Mouse (Mus musculus): Measurements from ENCODE around the gene Snx27. TPM values are rescaled to one million over a fixed set of nuclear protein-coding genes. Genes with fewer than 3 reads are reported as not detected.

The Snx27 gene
- 18.5 and 19.0 TPM in 2 replicates for polyA plus RNA-seq (2012; rRNA removed)

GRCm38 (mm10) chr3:94582456-94582891 lies at the start of gene Snx27:
Gene Snx27 (minus strand): TSS chr3:94582716.
- Histone ChIP-seq H3K4me1 (ENCODE audit: control insufficient read depth, insufficient read depth, low read length) (peaks cover 8% of the 10 kb centered on the region), H3K27me3 (ENCODE audit: control insufficient read depth, insufficient read depth, low read length) (no peaks in the 10 kb centered on the region), H3K27ac (ENCODE audit: control insufficient read depth, insufficient read depth, low read depth, low read length) (peak within 1 kb of the TSS; percentile 54), H3K36me3 (ENCODE audit: control insufficient read depth, insufficient read depth, low read length) (no peaks in the 10 kb centered on the region; the same call in 1 of the 2 replicates), H3K4me3 (ENCODE audit: control insufficient read depth, low read depth, low read length) (peak within 1 kb of the TSS; percentile 84)
- TF ChIP-seq CTCF (IDR thresholded peaks at IDR 0.05; ENCODE audit: control insufficient read depth, insufficient read depth, insufficient replicate concordance, low read depth, low read length) (no peak), POLR2A (IDR thresholded peaks at IDR 0.05; ENCODE audit: control insufficient read depth, low read depth, low read length) (peak; percentile 47)

GRCm38 (mm10) chr3:94629876-94630275 lies 47.4 kb upstream of the Snx27 start:
- no peaks in the 10 kb centered on the region for H3K27me3 ChIP-seq (ENCODE audit: control insufficient read depth, insufficient read depth, low read length)
- H3K4me1 ChIP-seq (ENCODE audit: control insufficient read depth, insufficient read depth, low read length), result no peaks in the 10 kb centered on the region
- H3K4me3 ChIP-seq (ENCODE audit: control insufficient read depth, low read depth, low read length), result no peak overlapping the region
- no peak overlapping the region for H3K27ac ChIP-seq (ENCODE audit: control insufficient read depth, insufficient read depth, low read depth, low read length)
- no peaks in the 10 kb centered on the region for H3K36me3 ChIP-seq (ENCODE audit: control insufficient read depth, insufficient read depth, low read length)
- TF ChIP-seq POLR2A (IDR thresholded peaks at IDR 0.05; ENCODE audit: control insufficient read depth, low read depth, low read length) (no peak), CTCF (IDR thresholded peaks at IDR 0.05; ENCODE audit: control insufficient read depth, insufficient read depth, insufficient replicate concordance, low read depth, low read length) (no peak)

GRCm38 (mm10) chr3:94628712-94629111 lies 46.2 kb upstream of the Snx27 start:
- Histone ChIP-seq H3K4me1 (ENCODE audit: control insufficient read depth, insufficient read depth, low read length) (no peaks in the 10 kb centered on the region), H3K27ac (ENCODE audit: control insufficient read depth, insufficient read depth, low read depth, low read length) (no peak overlapping the region), H3K36me3 (ENCODE audit: control insufficient read depth, insufficient read depth, low read length) (no peaks in the 10 kb centered on the region), H3K27me3 (ENCODE audit: control insufficient read depth, insufficient read depth, low read length) (no peaks in the 10 kb centered on the region), H3K4me3 (ENCODE audit: control insufficient read depth, low read depth, low read length) (no peak overlapping the region)
- TF ChIP-seq POLR2A (IDR thresholded peaks at IDR 0.05; ENCODE audit: control insufficient read depth, low read depth, low read length), result no peak
- no peak for TF ChIP-seq CTCF (IDR thresholded peaks at IDR 0.05; ENCODE audit: control insufficient read depth, insufficient read depth, insufficient replicate concordance, low read depth, low read length)

DNA sequence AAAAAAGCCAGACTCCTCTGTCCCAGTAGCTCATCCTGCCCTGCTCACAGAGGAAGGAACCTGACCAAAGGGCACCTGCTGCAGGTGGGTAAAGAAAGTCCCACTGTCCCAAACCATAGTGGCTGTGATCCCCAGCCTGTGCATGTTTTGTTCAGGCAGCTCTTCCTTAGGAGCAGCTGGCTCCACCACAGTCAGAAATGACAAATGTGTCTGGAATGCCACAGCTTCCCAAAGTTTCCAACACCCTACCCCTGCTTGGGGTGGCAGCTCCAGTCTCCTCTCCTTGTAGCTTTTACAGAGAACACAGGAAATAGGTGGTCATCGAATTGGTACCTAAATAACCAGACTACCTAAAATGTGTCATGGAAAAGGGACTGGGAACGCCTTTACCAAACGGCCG lies 41.8 kb upstream of the Snx27 start:
- no peak for TF ChIP-seq POLR2A (IDR thresholded peaks at IDR 0.05; ENCODE audit: control insufficient read depth, low read depth, low read length)
- no peak for TF ChIP-seq CTCF (IDR thresholded peaks at IDR 0.05; ENCODE audit: control insufficient read depth, insufficient read depth, insufficient replicate concordance, low read depth, low read length)
- no peaks in the 10 kb centered on the region for H3K27me3 ChIP-seq (ENCODE audit: control insufficient read depth, insufficient read depth, low read length)

GRCm38 (mm10) chr3:94622550-94622949 lies 40.0 kb upstream of the Snx27 start:
- H3K27ac ChIP-seq (ENCODE audit: control insufficient read depth, insufficient read depth, low read depth, low read length), result no peak overlapping the region
- no peaks in the 10 kb centered on the region for H3K27me3 ChIP-seq (ENCODE audit: control insufficient read depth, insufficient read depth, low read length)
- no peak for TF ChIP-seq POLR2A (IDR thresholded peaks at IDR 0.05; ENCODE audit: control insufficient read depth, low read depth, low read length)

More for the DNA sequence above, 41.8 kb upstream of the Snx27 start:
- no peaks in the 10 kb centered on the region for H3K4me1 ChIP-seq (ENCODE audit: control insufficient read depth, insufficient read depth, low read length)
- H3K4me3 ChIP-seq (ENCODE audit: control insufficient read depth, low read depth, low read length), result no peak overlapping the region
- no peak overlapping the region for H3K27ac ChIP-seq (ENCODE audit: control insufficient read depth, insufficient read depth, low read depth, low read length)
- H3K36me3 ChIP-seq (ENCODE audit: control insufficient read depth, insufficient read depth, low read length), result no peaks in the 10 kb centered on the region; the same call in 1 of the 2 replicates

GRCm38 (mm10) chr3:94621740-94622507 lies 39.4 kb upstream of the Snx27 start:
- TF ChIP-seq CTCF (IDR thresholded peaks at IDR 0.05; ENCODE audit: control insufficient read depth, insufficient read depth, insufficient replicate concordance, low read depth, low read length), result no peak
- H3K4me3 ChIP-seq (ENCODE audit: control insufficient read depth, low read depth, low read length), result no peak overlapping the region

More at GRCm38 (mm10) chr3:94622550-94622949, 40.0 kb upstream of the Snx27 start:
- H3K4me3 ChIP-seq (ENCODE audit: control insufficient read depth, low read depth, low read length), result no peak overlapping the region
- no peaks in the 10 kb centered on the region for H3K4me1 ChIP-seq (ENCODE audit: control insufficient read depth, insufficient read depth, low read length)
- no peaks in the 10 kb centered on the region; the same call in 1 of the 2 replicates for H3K36me3 ChIP-seq (ENCODE audit: control insufficient read depth, insufficient read depth, low read length)

DNA sequence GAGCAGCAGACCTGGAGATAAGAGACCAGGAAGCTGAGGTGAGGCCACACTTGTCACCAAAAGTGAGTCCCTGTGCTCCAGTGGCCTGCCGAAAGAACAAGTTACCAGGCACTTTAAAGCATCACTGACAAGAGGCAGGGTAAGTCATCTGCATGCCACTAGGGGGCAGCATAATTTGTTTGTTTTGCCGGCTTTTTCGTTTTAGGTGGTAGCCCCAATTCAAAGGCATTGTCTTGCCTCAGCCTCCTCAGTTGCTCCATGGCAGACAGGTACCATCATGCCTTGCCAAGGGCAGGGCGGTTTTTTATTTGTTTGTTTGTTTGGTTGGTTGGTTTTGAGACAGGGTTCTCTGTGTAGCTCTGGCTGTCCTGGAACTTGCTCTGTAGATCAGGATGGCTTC lies 34.2 kb upstream of the Snx27 start:
- no peaks in the 10 kb centered on the region for H3K4me1 ChIP-seq (ENCODE audit: control insufficient read depth, insufficient read depth, low read length)
- no peak overlapping the region for H3K27ac ChIP-seq (ENCODE audit: control insufficient read depth, insufficient read depth, low read depth, low read length)
- TF ChIP-seq POLR2A (IDR thresholded peaks at IDR 0.05; ENCODE audit: control insufficient read depth, low read depth, low read length), result no peak
- TF ChIP-seq CTCF (IDR thresholded peaks at IDR 0.05; ENCODE audit: control insufficient read depth, insufficient read depth, insufficient replicate concordance, low read depth, low read length), result peak; percentile 33; the same call in 1 of the 2 replicates
- H3K27me3 ChIP-seq (ENCODE audit: control insufficient read depth, insufficient read depth, low read length), result no peaks in the 10 kb centered on the region
- no peaks in the 10 kb centered on the region for H3K36me3 ChIP-seq (ENCODE audit: control insufficient read depth, insufficient read depth, low read length)
- H3K4me3 ChIP-seq (ENCODE audit: control insufficient read depth, low read depth, low read length), result no peak overlapping the region

More at GRCm38 (mm10) chr3:94621740-94622507, 39.4 kb upstream of the Snx27 start:
- no peaks in the 10 kb centered on the region for H3K27me3 ChIP-seq (ENCODE audit: control insufficient read depth, insufficient read depth, low read length)
- H3K27ac ChIP-seq (ENCODE audit: control insufficient read depth, insufficient read depth, low read depth, low read length), result no peak overlapping the region
- H3K4me1 ChIP-seq (ENCODE audit: control insufficient read depth, insufficient read depth, low read length), result no peaks in the 10 kb centered on the region
- H3K36me3 ChIP-seq (ENCODE audit: control insufficient read depth, insufficient read depth, low read length), result no peaks in the 10 kb centered on the region; the same call in 1 of the 2 replicates

All from testis, adult 2 months (tissue).